Mouse (Mus musculus) left cerebral cortex, postnatal 25 days (tissue): ENCODE results near the gene Tfdp2. TPM values are rescaled to one million over a fixed set of nuclear protein-coding genes. Genes with fewer than 3 reads are reported as not detected.
"Not testable (repeated sequence)": the region's sequence is repeated elsewhere in the genome, so short reads cannot be mapped to it uniquely, and the experiment has no call there.

Source experiments
- DNase-seq, 2 experiments: peaks; one replicate each; pipeline ENCODE4 v3.0.0; 2022; ENCODE audit warnings: low spot score in 2 of 2, mixed read lengths in 1 of 2
- intact Hi-C: fragments of 180-260 bp; cut with DNase I; formaldehyde crosslinking; loops from one replicate; pipeline ENCODE4 v1.15.1; 2025
- total RNA-seq, 2 experiments: library from RNA; stranded (reverse); gene quantifications; 2 replicates each; pipeline ENCODE4 v1.2.3; 2021

The Tfdp2 gene
- total RNA-seq, 2 experiments from 2014 or later: 29.4 to 35.9 TPM

GRCm38 (mm10) chr9:96282082-96282481, 86.0 kb downstream of the Tfdp2 start:
- DNase-seq: no peak
- intact Hi-C loops: loop anchor here (10.0 kb wide), 1 partner anchor 363 kb away; no protein-coding TSS in a partner anchor

GRCm38 (mm10) chr9:96284916-96285315, 88.8 kb downstream of the Tfdp2 start:
- DNase-seq: no peak
- intact Hi-C loops: loop anchor here (10.0 kb wide), 1 partner anchor 360 kb away; no protein-coding TSS in a partner anchor

- DNase-seq: no peak
- intact Hi-C loops: no loop called here
These were observed 96.1 kb downstream of the Tfdp2 start for GRCm38 (mm10) chr9:96292144-96292543.

GRCm38 (mm10) chr9:96299324-96300008, 103.4 kb downstream of the Tfdp2 start:
- DNase-seq: peak in 1 of 2 experiments; percentile 15
- intact Hi-C loops: no loop called here

- intact Hi-C loops: no loop called here
- no peak for DNase-seq
These were observed 112.7 kb downstream of the Tfdp2 start for GRCm38 (mm10) chr9:96308816-96309215.

- intact Hi-C loops: no loop called here
These were observed 116.0 kb downstream of the Tfdp2 start for GRCm38 (mm10) chr9:96312074-96312473.

GRCm38 (mm10) chr9:96319333-96319732, 123.3 kb downstream of the Tfdp2 start:
- intact Hi-C loops: no loop called here
- DNase-seq: no peak

More at GRCm38 (mm10) chr9:96312074-96312473, 116.0 kb downstream of the Tfdp2 start:
- DNase-seq: no peak

GRCm38 (mm10) chr9:96320551-96320980, 124.5 kb downstream of the Tfdp2 start:
- DNase-seq: peak; percentile 31 to 62
- intact Hi-C loops: no loop called here

- DNase-seq: no peak
- intact Hi-C loops: no loop called here
These were observed 126.5 kb downstream of the Tfdp2 start for GRCm38 (mm10) chr9:96322411-96323152.

GRCm38 (mm10) chr9:96324502-96324901, 128.4 kb downstream of the Tfdp2 start:
- intact Hi-C loops: no loop called here
- no peak for DNase-seq

GRCm38 (mm10) chr9:96326496-96326923, 130.4 kb downstream of the Tfdp2 start:
- no peak for DNase-seq
- intact Hi-C loops: no loop called here

GRCm38 (mm10) chr9:96328226-96328625, 132.2 kb downstream of the Tfdp2 start:
- DNase-seq: no peak
- intact Hi-C loops: no loop called here

- intact Hi-C loops: no loop called here
- no peak for DNase-seq
These were observed 135.1 kb downstream of the Tfdp2 start for GRCm38 (mm10) chr9:96331146-96331545.

GRCm38 (mm10) chr9:96345750-96346149, 149.7 kb downstream of the Tfdp2 start:
- intact Hi-C loops: no loop called here
- DNase-seq: no peak

GRCm38 (mm10) chr9:96348885-96349284, 152.8 kb downstream of the Tfdp2 start:
- no peak for DNase-seq
- intact Hi-C loops: no loop called here

GRCm38 (mm10) chr9:96350010-96350409, 153.9 kb downstream of the Tfdp2 start:
- intact Hi-C loops: loop anchor here (5.0 to 10.0 kb wide), 2 partner anchors 142 to 305 kb away; no protein-coding TSS in a partner anchor
- peak; percentile 44 to 66 for DNase-seq

- intact Hi-C loops: loop anchor here (5.0 to 10.0 kb wide), 2 partner anchors 142 to 304 kb away; no protein-coding TSS in a partner anchor
- no peak for DNase-seq
These were observed 154.4 kb downstream of the Tfdp2 start for GRCm38 (mm10) chr9:96350476-96350875.

GRCm38 (mm10) chr9:96351771-96352170, 155.7 kb downstream of the Tfdp2 start:
- intact Hi-C loops: loop anchor here (5.0 to 10.0 kb wide), 2 partner anchors 141 to 303 kb away; no protein-coding TSS in a partner anchor
- DNase-seq: not testable (repeated sequence)

- intact Hi-C loops: loop anchor here (5.0 to 10.0 kb wide), 2 partner anchors 139 to 302 kb away; no protein-coding TSS in a partner anchor
- DNase-seq: no peak
These were observed 157.2 kb downstream of the Tfdp2 start for GRCm38 (mm10) chr9:96353121-96353769.

GRCm38 (mm10) chr9:96353799-96354198, 157.7 kb downstream of the Tfdp2 start:
- DNase-seq: no peak
- intact Hi-C loops: loop anchor here (5.0 to 10.0 kb wide), 2 partner anchors 139 to 301 kb away; no protein-coding TSS in a partner anchor
